In genomic region chr5:142881936-142882335, GRCm38 (mm10) we compare ENCODE assay signal across 11 mouse cellular contexts. TPM values are rescaled to one million over a fixed set of nuclear protein-coding genes. Genes with fewer than 3 reads are reported as not detected.
DNase-seq lines count a peak whose midpoint lies in the region; ATAC-seq and TF ChIP-seq lines count a peak whose summit lies in the region.
"Had no signal": no experiment of that assay in that cellular context is flagged by ENCODE, and none has a peak within 500 bp of the region (broad histone marks: within the 10 kb centered on the region; RNA-seq: fewer than 3 reads in every experiment).

No protein-coding gene starts in this region.

- no peaks in the 10 kb centered on the region for H3K9me3 ChIP-seq in lung, embryonic 16.5 days (ENCODE audit: control insufficient read depth, low read length)
- H3K9me3 ChIP-seq in midbrain, embryonic 14.5 days (ENCODE audit: control insufficient read depth, low read length): no peaks in the 10 kb centered on the region

- no peak overlapping the region for H3K27ac ChIP-seq in cerebellum, adult 2 months (ENCODE audit: insufficient read depth, low read length)
- H3K27ac ChIP-seq in lung, embryonic 16.5 days (ENCODE audit: low read length): peak overlapping the region; percentile 45
- H3K27ac ChIP-seq in kidney, adult 2 months (ENCODE audit: insufficient read depth, low read depth, low read length): peak overlapping the region; percentile 61
- peak overlapping the region; percentile 60; the same call in 1 of the 2 replicates for H3K27ac ChIP-seq in midbrain, embryonic 14.5 days (replicated peaks; ENCODE audit: low read depth, low read length)

- peak overlapping the region; percentile 9; the same call in 1 of the 2 replicates for H3K4me2 ChIP-seq in lung, embryonic 16.5 days (ENCODE audit: low read depth, low read length)
- no peak overlapping the region for H3K4me2 ChIP-seq in midbrain, embryonic 14.5 days (ENCODE audit: low read length)

- 84% methylated on average over 8 of the region's 8 CpGs for WGBS in cerebellum, adult 2 months
- 61% methylated on average over 8 of the region's 8 CpGs for WGBS in lung, embryonic 16.5 days
- 70% methylated on average over 8 of the region's 8 CpGs for WGBS in kidney, adult 2 months
- 84% methylated on average over 8 of the region's 8 CpGs for WGBS in midbrain, embryonic 14.5 days

- H3K4me3 ChIP-seq in cerebellum, adult 2 months (replicated peaks; ENCODE audit: insufficient read depth, low read depth, low read length): no peak overlapping the region
- no peak overlapping the region for H3K4me3 ChIP-seq in lung, embryonic 16.5 days (ENCODE audit: low read length)
- no peak overlapping the region for H3K4me3 ChIP-seq in kidney, adult 2 months (ENCODE audit: insufficient read depth, low read depth, low read length)
- H3K4me3 ChIP-seq in midbrain, embryonic 14.5 days (replicated peaks; ENCODE audit: low read depth, low read length): no peak overlapping the region

- peak; percentile 25 for DNase-seq in cerebellum, adult 9-11 months
- no peak for DNase-seq in cerebellum, adult 2 months
- no peak for DNase-seq in lung, adult 18-20 months
- DNase-seq in kidney, adult 2 months: peak; percentile 72
- DNase-seq in midbrain, embryonic 14.5 days: no peak
- DNase-seq in right cerebral cortex, postnatal 25 days: no peak
- no peak for DNase-seq in gastrocnemius, adult 18-20 months (ENCODE audit: low spot score)
- DNase-seq: B cell, adult 2 months; cerebellum, postnatal 14 days; spleen, adult 18-20 months had no signal

- peaks cover 25% of the 10 kb centered on the region for H3K4me1 ChIP-seq in cerebellum, adult 2 months (ENCODE audit: control insufficient read depth, insufficient read depth, low read length)
- H3K4me1 ChIP-seq in lung, embryonic 16.5 days (replicated peaks; ENCODE audit: control insufficient read depth, insufficient read depth, low read length): peaks cover 10% of the 10 kb centered on the region
- H3K4me1 ChIP-seq in kidney, adult 2 months (ENCODE audit: control insufficient read depth, insufficient read depth, low read length): no peaks in the 10 kb centered on the region
- H3K4me1 ChIP-seq in midbrain, embryonic 14.5 days (ENCODE audit: control insufficient read depth, insufficient read depth, low read length): peaks cover 6% of the 10 kb centered on the region

- TF ChIP-seq POLR2A in cerebellum, adult 2 months (IDR thresholded peaks at IDR 0.05; ENCODE audit: borderline replicate concordance, insufficient read depth, low read length): no peak
- no peak for TF ChIP-seq POLR2A in kidney, adult 2 months (IDR thresholded peaks at IDR 0.05; ENCODE audit: low read depth, low read length)

- TF ChIP-seq CTCF in cerebellum, adult 2 months (IDR thresholded peaks at IDR 0.05; ENCODE audit: borderline replicate concordance, insufficient read depth, low read depth, low read length): no peak
- TF ChIP-seq CTCF in kidney, adult 2 months (conservative IDR thresholded peaks at IDR 0.05; ENCODE audit: insufficient read depth, insufficient read length, low read depth, low read length): no peak

- H3K9ac ChIP-seq in lung, embryonic 16.5 days (ENCODE audit: low read length): no peak overlapping the region; the same call in 1 of the 2 replicates
- no peak overlapping the region; the same call in 1 of the 2 replicates for H3K9ac ChIP-seq in midbrain, embryonic 14.5 days (replicated peaks; ENCODE audit: low read length)

- peaks cover 22% of the 10 kb centered on the region for H3K36me3 ChIP-seq in lung, embryonic 16.5 days (ENCODE audit: control insufficient read depth, insufficient read depth, low read length)
- H3K36me3 ChIP-seq in kidney, adult 2 months (ENCODE audit: control insufficient read depth, insufficient read depth, low read length): no peaks in the 10 kb centered on the region
- H3K36me3 ChIP-seq in midbrain, embryonic 14.5 days (ENCODE audit: control insufficient read depth, insufficient read depth, low read length): peaks cover 54% of the 10 kb centered on the region

- no peaks in the 10 kb centered on the region for H3K27me3 ChIP-seq in cerebellum, adult 2 months (ENCODE audit: control insufficient read depth, insufficient read depth, low read length)
- H3K27me3 ChIP-seq in lung, embryonic 16.5 days (ENCODE audit: control insufficient read depth, insufficient read depth, low read depth, low read length): no peaks in the 10 kb centered on the region
- no peaks in the 10 kb centered on the region for H3K27me3 ChIP-seq in kidney, adult 2 months (replicated peaks; ENCODE audit: control insufficient read depth, insufficient read depth, low read length)
- H3K27me3 ChIP-seq in midbrain, embryonic 14.5 days (ENCODE audit: control insufficient read depth, insufficient read depth, low read length): no peaks in the 10 kb centered on the region

- ATAC-seq in lung, embryonic 16.5 days (ENCODE audit: low read depth): no peak
- no peak for ATAC-seq in midbrain, embryonic 14.5 days (ENCODE audit: low FRiP score, low TSS enrichment)

RNA-seq across cellular contexts. Expression of gene Fbxl18, which starts 13.3 kb away (rescaled TPM):
- polyA plus RNA-seq in cerebellum, adult 2 months (2012; rRNA removed): 22.3 TPM in 2 replicates
- 9.5 and 10.3 TPM in 2 replicates for polyA plus RNA-seq in lung, embryonic 16.5 days (2015; fragmentation: Nextera tagmentation; extraction: Ambion mirVana)
- 11.5 and 17.2 TPM in 2 replicates for polyA plus RNA-seq in kidney, adult 2 months (2012; rRNA removed)
- polyA plus RNA-seq in midbrain, embryonic 14.5 days (2014; fragmentation: Nextera tagmentation; extraction: Ambion mirVana): 28.6 and 28.8 TPM in 2 replicates
- 1 to 10 TPM; 4.9 to 5.9 TPM for total RNA-seq in gastrocnemius, adult 18-20 months (2021)

RNA-seq across cellular contexts. Expression of gene Actb, which starts 24.6 kb away (rescaled TPM):
- polyA plus RNA-seq in cerebellum, adult 2 months (2012; rRNA removed): 2,136 and 2,149 TPM in 2 replicates
- 16,153 and 18,603 TPM in 2 replicates for polyA plus RNA-seq in lung, embryonic 16.5 days (2015; fragmentation: Nextera tagmentation; extraction: Ambion mirVana)
- polyA plus RNA-seq in kidney, adult 2 months (2012; rRNA removed): 2,111 and 2,511 TPM in 2 replicates
- polyA plus RNA-seq in midbrain, embryonic 14.5 days (2014; fragmentation: Nextera tagmentation; extraction: Ambion mirVana): 16,375 and 16,992 TPM in 2 replicates
- total RNA-seq in gastrocnemius, adult 18-20 months (2021): 100 to 1,000 TPM; 452 to 583 TPM

Comparison
In these comparisons a context has a peak if more than half of its experiments do, and no peak if none do; other contexts are left out.
1. DNase-seq: peak in cerebellum, adult 9-11 months (single experiment) and kidney, adult 2 months (single experiment); none in cerebellum, adult 2 months (0 of 2), lung, adult 18-20 months (0 of 2), midbrain, embryonic 14.5 days (single experiment), right cerebral cortex, postnatal 25 days (single experiment) and gastrocnemius, adult 18-20 months (single experiment).